Mouse (Mus musculus) left cerebral cortex, adult 9 months (tissue): Measurements from ENCODE around the gene Tubb2b.

Source experiments
- DNase-seq, 2 experiments: peaks; one replicate each; pipeline ENCODE4 v3.0.0; 2022; ENCODE audit warnings: low spot score in 2 of 2

The Tubb2b gene

GRCm38 (mm10) chr13:34130226-34130731 lies at the start of gene Tubb2b:
Tubb2b (minus strand) TSS chr13:34130466.
- DNase-seq = peak in 1 of 2 experiments; percentile 70

DNA sequence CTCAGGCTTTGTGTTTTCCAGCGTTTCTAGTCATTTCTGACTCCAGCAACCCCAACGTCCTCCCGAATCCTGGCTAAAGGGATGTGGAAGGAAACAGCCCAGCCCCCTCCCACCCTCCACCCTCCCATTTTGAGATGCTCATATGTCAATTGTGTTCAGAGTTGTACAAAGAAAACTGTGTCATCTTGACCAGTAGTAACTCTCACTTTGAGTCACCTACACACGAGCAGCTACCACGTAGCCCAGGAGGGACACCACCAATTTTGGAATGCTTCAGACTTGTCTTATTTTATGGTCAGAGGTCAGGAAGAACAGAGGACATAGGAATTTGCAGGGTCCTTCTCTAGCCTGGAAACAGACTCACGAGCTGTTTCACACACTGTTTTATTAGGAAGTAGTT lies 43.8 kb upstream of the Tubb2b start:
- DNase-seq = no peak

- no peak for DNase-seq
These were observed 33.2 kb upstream of the Tubb2b start for GRCm38 (mm10) chr13:34163304-34163975.

GRCm38 (mm10) chr13:34162491-34163303 lies 32.4 kb upstream of the Tubb2b start, which contains the start of gene Psmg4:
Psmg4 (plus strand) TSS chr13:34162964.
- DNase-seq = peak; percentile 77 to 93

GRCm38 (mm10) chr13:34159926-34160325 lies 29.7 kb upstream of the Tubb2b start:
- DNase-seq = no peak

- no peak for DNase-seq
These were observed 27.4 kb upstream of the Tubb2b start for GRCm38 (mm10) chr13:34157596-34158157.

DNA sequence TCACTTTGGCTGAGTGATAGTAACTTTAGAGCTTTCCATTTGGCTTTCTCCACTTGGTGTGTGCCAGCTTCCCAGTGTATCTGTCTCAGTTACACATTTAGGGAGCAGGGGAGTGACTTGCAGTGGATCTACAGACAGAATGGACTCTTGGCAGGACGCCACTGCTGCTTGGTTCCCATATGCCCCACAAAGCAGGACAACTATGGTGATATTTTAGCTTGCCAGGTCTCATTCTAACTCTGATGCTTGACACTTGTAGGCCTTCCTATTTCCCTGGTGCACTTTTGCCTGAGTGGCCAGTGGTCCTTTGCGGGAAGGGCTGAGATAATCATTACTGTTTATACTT lies 26.5 kb upstream of the Tubb2b start:
- DNase-seq = no peak

DNA sequence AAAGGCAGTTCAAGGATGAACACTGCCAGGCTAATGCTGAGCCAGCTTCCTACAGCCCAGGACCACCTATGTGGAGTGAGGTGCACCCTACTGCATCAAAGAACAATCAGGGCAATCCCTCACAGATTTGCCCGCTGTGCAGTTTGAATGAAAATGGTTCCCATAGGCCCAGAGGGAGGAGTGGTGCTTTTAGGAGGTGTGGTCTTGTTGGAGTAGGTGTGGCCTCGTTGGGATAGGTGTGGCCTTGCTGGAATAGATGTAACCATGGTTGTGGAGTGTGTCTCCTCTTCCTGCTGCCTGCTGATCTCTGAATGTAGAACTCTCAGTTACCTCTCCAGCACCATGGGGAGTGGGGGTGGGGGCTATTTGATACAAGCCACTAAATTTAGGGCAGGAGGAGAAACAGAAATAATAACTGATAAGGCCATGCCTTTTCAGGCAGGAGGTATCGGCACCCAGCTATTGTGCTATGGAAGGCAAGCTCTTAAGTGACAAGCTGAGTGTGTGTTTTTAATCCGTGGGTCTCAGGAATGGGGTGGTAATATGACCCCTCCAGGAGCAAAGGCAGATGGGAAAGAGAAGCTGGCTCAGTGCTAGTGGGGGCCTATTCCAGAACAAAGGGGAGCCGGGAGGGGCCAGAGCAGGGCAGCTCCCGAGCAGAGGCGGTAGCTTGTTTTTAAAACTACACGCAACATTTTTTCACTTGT lies 26.0 kb upstream of the Tubb2b start:
- no peak for DNase-seq

DNA sequence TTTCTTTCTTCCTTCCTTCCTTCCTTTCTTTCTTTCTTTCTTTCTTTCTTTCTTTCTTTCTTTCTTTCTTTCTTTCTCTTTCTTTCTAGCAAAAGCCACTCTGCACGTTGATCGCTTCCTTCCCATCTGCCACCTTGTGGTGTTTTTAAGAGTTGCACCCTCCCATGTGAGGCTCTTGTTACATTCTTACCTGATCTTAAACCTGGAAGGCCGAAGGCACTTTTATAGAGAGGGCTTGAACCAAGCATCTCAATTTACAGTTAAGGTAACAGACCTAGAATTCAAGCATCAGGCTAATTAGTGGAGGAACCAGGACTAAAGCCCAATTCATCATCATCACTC lies 24.6 kb upstream of the Tubb2b start:
- DNase-seq = peak in 1 of 2 experiments; percentile 83

DNA sequence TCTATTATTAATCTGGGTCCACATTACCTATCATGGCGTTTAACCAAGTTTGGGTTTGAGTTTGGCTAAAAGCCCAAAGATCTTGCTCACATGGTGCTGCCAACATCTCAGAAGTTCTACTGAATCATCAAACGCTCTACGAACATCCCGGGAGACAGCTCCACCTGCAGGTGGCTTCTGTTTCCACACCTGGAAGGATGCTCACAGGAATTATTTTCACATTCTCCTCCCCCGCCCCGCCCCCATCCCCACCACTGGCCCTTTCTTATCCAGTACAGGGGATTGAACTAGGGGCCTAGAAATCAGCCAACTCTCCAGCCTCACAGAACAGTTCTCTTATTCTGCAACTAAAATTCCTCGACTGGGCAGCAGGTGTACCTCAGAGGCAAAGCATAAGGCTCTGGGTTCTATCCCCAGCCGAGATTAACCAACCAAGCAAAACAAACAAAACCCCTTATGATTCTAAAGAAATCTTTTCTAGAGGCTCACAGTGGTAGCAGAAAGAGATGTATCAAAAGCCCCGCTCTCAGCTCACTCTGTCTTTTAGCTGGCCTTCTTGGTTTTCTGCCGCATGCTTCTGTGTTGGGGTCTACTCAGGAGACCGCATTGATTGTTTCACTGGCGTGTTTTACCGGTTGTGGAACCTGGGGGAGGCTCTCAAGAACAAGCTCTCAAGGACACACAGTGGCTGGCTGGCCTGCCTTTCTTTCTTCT lies 24.1 kb upstream of the Tubb2b start:
- peak in 1 of 2 experiments; percentile 88 for DNase-seq

DNA sequence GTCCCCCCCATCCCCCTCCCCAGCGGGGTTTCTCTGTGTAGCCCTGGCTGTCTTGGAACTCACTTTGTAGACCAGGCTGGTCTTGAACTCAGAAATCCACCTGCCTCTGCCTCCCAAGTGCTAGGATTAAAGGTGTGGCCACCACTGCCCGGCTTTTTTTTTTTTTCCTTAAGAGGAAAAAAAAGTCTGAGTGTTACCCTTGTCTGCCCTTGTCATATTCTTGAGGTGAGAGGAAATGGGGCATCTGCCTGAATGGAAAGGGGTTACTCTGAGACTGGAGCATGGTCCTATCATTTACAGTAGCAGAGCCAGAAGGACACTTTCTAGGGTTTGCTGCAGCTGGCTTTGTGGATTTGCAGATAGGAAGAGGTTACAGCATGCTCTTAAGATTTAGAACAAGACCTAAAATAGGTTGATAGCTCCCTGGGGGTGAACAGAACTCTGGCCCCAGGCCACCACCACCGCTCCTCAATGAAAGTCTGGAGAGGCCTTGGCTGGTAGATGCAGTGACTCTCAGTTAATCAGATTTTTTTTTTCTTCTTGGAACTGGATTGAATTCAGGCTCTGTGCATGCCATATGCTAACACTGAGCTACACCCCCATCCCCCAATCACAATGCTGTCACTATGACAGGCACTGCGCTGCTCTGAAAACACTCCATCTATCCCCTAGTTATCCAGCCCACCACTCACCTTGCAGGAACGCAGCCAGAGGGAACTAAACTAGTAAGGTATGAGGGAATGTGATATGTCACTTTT lies 23.2 kb upstream of the Tubb2b start:
- no peak for DNase-seq

DNA sequence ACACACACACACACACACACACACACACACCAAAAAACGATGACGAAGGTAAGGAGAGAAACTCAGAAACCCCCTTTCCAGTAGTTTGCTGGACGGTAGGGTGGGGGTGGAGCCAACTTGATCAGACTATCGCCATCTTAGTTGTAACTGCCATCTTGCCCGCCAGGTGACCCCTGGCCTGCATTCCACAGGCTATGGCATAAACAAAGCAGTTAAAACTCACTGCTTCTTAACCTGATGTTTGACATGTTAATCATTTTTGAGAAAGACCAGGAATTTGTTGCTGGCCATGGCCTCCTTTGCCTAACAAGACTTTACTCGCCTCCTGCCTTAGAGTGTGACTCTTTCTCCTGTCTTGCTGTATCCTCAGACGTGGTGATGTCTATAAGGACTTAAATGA lies 22.4 kb upstream of the Tubb2b start:
- no peak for DNase-seq

GRCm38 (mm10) chr13:34151425-34151824 lies 21.2 kb upstream of the Tubb2b start:
- no peak for DNase-seq

- peak in 1 of 2 experiments; percentile 63 for DNase-seq
These were observed 20.2 kb upstream of the Tubb2b start for GRCm38 (mm10) chr13:34150271-34151027.

DNA sequence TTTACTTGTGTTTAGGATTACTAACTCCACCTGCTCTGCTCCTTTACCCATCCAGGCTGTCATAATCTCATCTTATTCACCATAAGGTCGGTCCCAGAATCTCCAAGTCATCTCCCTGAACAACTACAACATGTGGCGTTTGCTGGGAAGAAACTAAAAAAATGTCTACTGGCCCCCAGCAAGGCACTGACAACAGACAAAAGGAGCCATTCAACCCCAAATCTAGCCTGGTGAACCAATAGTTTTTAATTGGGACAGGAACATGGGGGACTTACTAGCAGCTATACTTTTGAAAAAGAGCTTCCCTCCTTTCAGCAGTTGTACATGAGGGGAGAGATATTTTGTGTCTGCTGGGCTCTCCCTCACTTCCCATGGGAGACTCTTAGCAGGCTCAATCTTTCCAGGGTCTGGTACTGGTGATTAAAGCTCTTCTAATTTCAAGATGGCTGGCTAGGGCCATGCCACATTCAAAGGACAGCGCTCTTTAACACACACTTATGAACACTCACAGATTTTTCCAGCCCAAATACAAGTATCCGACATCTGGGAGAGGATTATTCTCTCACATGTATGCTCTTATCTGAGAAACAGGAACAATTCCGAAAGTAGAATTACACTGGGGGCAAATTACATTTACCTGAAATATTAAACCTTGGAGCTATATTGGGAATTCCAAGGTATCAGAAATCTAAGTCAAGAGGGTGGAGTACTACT lies 19.4 kb upstream of the Tubb2b start:
- DNase-seq = no peak

DNA sequence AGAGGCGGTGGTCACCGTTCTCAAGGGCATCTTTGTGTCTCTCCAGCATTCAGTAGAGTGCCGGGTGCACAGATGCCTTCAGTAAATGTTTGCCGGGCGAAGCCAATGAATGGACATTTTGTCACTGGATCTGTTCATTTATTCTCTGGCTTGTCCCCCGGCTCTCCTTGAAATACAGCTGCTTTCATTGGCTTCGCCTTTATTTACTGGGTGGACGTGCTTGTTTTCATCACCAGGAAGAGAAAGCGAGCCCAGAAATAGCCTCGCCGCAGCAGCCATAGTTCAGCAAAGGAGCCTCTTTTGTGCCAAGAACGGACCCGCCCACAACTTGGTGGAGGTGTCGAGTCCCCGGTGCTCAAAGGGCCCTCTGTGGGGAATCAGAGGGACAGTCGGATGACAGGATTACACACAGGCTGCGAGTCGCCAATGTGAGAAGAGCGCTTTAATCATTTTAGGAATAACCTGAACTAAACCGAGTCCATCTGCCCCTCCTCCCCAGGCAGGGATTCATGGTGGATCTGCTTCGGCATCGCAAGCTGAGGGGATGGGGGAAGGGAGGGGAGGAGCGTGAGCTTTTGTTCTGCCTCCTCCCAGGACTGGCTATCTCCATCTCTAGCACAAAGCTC lies 18.6 kb upstream of the Tubb2b start:
- DNase-seq = peak in 1 of 2 experiments; percentile 81

DNA sequence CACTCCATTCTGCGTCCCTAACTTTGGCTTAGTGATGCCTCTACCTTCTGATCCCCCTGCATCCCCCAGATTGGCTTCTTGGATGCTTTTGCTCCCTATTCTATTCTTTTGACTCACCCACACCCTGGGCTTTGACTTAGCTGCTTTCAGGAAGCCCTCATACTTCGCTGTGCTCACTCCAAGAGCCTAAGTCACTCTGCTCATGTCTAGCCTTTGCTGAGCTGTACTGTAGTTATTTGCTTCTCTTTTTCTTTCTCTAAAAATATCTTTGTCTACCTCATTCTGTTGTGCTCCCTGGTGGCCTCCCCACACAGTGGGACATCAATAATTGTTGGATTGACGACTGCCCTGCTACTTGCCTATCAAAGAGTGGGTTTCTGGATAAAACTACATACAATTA lies 17.9 kb upstream of the Tubb2b start:
- no peak for DNase-seq

DNA sequence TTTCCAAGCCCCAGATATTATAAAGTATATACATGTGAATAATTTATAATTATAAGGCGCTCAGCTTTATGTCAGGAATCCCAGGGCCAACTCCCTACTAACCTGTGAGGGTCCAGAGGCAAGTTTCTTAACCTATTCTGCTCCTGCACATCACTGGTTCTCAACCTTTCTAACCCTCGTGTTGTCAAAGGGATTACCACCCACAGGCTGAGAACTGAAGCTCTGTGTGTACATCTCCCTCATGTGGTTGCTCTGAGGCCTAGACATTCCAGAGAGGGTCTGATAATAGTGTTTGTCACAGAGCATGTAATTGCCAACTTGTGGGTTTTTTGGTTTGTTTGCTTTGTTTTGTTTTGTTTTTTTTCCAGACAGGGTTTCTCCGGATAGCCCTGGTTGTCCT lies 16.6 kb upstream of the Tubb2b start:
- no peak for DNase-seq

DNA sequence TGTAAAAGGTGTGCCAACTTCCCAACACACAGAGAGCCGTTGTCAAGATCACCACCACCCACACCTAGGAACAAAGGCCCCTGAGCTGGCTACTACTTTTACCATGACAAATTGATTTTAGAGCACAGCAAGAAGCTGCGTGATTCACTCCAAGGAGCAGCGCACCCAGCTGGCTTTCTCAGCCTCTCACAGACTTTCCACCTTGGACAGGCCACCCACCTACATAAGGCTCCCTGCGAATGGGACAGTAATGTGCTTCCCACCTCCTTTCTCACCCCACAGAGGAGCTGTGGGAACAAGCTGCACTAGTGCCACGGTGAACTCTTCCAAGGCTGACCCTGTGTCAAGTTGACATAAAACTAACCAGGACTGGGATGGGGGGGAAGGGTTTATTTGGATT lies 13.1 kb upstream of the Tubb2b start:
- no peak for DNase-seq
